Mouse (Mus musculus) T-helper 1 cell (primary cell): ENCODE results near the gene Inafm1.
"Not testable (repeated sequence)": the region's sequence is repeated elsewhere in the genome, so short reads cannot be mapped to it uniquely, and the experiment has no call there.

Source experiments
- in situ Hi-C: fragments of 300-600 bp; cut with MboI, MseI; formaldehyde crosslinking; loops from one replicate; pipeline ENCODE4 v1.15.1; 2025; ENCODE audit warnings: high pct_unique_total_duplicates

The Inafm1 gene

DNA sequence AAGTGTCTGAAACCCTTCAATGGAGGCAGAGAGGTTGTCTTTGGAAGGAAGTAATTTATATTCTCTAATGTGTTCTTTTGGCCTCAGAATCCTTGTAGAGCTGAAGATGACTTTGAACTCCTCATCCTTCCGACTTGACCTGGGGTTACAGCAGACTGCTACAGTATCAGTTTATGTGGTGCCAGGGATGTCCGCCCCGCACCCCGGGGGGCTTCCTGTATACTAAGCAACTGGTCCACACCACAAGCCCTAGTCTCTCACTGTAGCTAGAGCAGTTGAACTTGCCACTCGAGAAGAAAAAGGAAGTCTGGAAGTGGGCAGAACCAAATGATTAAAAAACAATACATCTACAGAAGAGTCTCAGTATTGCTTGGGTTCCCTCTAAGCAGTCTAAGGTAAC, 9.6 kb downstream of the Inafm1 start:
- in situ Hi-C loops, result loop anchor here (5.0 kb wide), 1 partner anchor 72 kb away; no protein-coding TSS in a partner anchor

DNA sequence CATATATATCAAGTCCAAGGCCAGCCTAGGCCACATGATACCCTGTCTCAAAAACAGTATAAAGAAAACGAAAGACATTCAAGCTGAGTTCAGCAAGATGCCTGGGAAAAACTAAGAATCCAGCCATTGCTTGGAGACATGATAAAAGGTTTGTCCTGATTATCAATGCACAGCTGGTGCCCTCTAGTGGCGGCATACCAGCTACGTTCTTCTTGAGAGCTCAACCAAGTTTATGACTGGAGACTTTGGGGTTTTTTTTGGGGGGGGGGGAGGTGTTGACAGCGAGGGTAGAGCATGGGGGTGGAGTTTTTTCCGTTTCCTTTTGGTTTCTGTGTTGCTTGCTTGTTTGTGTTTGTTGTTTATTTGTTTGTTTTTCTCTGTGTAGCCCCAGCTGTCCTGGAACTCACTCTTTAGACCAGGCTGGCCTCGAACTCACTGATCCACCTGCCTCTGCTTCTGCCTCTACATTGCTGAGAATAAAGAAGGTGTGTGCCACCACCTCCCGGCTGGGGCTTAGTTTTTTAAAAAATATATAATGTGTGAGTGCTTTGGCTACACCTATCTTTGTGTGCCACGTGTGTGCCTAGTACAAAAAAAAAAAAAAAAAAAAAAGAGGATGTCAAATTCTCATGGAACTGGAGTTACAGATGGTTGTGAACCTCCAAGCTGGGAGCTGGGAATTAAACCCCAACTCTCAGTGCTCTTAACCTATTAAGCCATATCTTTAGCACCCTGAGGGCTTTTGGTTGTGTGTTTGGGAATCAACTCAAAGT, 10.2 kb downstream of the Inafm1 start:
- in situ Hi-C loops, result loop anchor here (5.0 kb wide), 1 partner anchor 71 kb away; no protein-coding TSS in a partner anchor

DNA sequence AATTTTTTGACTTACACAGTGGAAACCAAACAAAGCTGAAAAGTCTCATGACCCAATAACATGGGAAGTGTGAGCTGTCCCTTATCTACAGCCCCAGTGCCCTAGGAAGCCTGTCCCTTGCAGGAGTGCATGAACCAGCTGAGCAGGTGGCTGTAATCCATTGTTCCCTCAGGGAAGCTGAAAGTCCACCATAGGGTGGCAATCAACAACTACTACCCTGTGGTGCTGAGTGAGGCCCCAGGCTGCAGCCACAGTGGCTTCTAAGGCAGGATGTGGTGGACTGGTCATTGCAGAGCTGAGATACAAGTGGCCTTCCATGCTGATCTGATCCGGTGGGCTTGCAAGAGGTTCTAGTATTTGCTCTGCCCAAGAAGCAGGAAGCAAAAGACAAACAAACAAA, 12.3 kb downstream of the Inafm1 start:
- in situ Hi-C loops, result loop anchor here (5.0 kb wide), 1 partner anchor 69 kb away; no protein-coding TSS in a partner anchor

DNA sequence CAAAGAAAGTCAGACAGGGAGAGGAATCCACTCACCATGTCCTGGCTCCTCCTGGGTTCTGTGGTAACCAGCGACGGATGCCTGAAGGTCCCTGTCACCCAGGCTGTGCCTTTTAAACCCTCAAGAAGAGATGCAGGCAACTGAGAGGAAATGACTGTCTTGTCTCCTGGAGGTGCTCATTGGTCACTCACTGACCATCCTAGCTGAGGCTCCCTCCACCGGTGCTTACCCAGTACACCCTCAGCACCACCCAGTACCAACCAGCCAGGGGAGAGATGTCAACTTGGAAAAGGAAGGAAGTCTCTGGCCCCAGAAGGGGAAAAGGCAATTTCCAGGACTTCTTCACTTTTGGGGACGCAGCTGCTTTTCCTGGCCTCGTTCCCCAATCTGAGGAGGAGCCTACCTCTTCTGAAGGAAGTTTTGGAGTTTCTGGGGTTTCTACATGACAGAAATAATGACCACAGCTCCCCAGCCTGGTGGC, 14.3 kb downstream of the Inafm1 start, which contains the start of gene C5ar1:
C5ar1 (minus strand) TSS at position 431 of the 481 bp plus-strand sequence.
- in situ Hi-C loops, result no loop called here

DNA sequence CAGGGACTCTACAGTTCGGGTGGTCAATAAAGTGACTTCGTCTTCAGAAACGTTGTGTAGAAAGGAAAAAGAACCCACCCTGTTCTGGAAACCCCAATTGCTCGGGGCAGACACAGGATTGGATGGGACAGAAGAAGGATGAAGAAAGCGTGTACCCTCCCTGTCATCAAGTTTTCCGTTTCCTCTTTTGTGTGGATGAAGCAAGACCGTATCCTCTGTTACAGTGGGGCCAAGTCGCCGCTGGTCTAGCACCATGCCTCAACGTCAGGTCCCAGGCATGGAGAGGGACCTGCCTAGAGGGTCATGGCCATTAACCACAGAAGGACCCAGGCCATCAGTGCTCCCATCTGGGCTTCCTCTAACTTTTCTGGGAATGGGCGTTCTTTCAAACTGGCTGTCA, 15.6 kb downstream of the Inafm1 start:
- in situ Hi-C loops, result no loop called here

DNA sequence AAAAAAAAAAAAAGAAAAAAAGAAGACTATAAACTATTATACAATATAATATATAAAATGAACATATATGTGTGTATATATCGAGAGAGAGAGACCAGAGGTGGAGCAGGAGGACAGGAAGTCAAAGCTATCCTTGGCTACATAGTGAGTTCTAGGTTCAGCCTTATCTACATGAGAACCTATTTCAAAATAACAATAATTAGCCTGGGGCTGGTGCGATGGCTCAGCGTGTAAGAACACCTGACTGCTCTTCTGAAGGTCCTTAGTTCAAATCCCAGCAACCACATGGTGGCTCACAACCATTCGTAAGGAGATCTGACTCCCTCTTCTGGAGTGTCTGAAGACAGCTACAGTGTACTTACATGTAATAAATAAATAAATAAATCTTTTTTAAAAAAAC, 17.5 kb downstream of the Inafm1 start:
- in situ Hi-C loops, result not testable (repeated sequence)

DNA sequence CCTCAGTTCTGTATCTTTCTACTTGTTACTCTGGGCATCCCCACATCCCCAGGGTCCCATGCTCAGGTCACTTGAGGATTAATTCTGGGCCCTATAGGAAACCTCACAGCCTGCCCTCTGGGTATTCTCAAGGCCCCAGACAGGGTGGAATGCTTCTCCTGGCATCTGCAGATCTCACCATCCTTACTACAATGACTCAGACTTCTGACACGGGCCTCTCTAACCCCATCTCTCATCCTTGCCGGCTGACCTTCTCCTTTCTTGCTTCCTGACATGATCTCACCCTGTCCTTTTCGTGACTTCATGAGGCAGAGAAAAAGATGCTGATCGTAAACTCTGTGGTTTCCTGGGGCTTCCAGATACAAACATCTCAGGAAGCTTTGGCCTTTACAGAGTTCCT, 19.2 kb downstream of the Inafm1 start:
- in situ Hi-C loops, result no loop called here

DNA sequence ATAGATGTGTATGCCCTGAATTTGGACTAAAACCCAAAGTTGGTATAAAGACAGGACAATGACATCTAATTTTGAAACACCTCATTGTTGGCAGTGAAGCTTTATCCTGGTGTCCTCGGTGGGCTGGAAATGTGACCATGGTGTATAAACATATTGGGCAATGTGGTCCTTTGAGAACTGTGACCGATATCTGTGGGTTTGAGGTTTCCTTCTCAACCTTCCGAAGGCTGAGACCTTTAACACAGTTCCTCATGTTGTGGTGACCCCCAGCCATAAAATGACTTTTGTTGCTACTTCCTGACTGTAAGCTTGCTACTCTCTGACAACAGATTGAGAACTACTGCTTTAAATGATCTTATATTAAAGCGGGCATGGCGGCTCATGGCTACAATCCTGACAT, 22.7 kb downstream of the Inafm1 start:
- in situ Hi-C loops, result no loop called here

DNA sequence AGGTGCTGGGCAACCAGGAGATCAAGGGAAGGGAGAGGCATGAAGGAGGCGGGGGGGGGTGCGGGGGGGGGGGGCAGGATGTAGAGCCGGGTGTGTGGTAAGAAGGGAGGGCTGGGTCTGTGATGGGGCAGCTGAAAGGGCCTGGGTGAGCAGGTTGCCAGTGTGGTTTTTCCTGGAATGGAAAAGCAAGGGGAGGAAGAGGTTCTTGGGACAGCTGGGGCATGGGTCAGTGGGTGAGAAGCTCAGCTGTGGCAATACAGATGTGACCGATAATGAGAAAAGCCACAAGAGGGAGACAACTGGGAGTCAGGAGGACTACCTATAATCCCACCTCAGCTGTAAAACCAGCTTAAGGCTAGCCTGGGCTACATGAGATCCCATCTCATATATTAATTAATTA, 27.5 kb downstream of the Inafm1 start:
- in situ Hi-C loops, result no loop called here

DNA sequence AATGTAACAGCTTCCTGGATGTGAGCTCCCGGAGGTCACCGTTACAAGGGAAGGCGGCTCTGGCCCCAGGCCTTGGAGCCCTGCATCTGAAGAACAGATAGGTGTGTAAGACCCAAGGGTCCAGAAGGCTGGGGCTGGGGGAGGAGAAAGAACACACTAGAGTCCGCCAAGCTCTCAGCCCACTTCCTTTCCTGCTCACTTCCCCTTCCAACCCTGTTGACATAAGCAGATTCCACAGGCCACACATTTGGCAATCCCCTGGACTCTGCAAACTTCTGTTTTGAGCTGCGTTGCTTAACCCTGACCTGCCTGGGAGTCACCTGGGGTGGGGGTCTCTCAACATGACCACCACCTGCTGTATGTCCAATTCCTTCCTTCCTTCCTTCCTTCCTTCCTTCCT, 29.4 kb downstream of the Inafm1 start, which contains the start of gene C5ar2:
C5ar2 (minus strand) TSS at position 88 of the 400 bp plus-strand sequence.
- in situ Hi-C loops, result no loop called here

DNA sequence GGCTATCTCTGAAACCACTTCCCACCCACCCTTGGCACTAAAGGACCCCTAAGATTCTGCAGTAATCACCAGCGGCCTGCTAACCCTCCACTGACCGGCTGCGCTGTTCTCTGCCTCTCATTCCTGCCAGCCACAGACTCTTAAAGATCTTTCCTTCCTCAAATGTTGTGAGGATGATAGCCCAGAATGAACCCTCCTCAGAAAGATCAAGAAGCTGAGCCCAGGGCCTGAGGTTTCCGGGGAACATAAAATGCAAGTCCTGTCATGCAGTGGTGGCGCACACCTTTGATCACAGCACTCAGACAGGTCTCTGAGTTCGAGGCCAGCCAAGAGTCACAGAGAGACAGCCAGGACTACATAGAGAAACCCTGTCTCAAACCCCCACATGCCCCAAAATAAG, 31.2 kb downstream of the Inafm1 start:
- in situ Hi-C loops, result no loop called here

DNA sequence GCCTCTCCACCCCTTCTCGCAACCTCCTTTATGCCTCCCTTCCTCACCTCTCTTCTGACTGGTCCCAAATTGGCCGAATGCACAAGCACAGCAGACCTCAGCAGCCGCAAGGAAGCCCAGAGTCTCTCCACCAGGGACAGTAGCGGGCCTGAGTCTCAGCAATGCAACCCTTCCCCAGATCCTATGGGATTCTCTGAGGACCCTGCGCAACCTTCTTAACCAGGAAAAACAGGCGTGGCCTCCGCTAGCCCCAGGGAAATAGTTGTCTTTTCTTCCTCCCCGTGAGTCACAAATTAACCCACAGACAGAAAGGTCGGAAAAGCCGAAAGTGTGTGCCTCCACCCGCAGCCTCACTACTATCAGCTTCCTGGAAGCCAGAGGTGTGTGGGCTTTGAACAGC, 31.6 kb downstream of the Inafm1 start:
- in situ Hi-C loops, result no loop called here

DNA sequence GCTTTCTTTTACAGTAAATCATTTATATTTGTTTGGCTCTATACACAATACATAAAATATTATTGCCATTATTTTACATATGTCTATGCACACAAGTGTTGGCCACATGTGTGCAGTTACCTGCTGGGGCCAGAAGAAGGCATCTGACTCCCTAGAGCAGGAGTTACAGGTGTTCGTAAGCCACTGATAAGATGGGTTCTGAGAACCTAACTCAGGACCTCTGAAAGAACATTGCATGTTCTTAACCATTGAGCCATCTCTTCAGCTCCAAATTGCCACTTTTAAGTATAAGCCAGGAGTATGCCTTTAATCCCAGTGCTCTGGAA, 32.5 kb downstream of the Inafm1 start:
- in situ Hi-C loops, result no loop called here

DNA sequence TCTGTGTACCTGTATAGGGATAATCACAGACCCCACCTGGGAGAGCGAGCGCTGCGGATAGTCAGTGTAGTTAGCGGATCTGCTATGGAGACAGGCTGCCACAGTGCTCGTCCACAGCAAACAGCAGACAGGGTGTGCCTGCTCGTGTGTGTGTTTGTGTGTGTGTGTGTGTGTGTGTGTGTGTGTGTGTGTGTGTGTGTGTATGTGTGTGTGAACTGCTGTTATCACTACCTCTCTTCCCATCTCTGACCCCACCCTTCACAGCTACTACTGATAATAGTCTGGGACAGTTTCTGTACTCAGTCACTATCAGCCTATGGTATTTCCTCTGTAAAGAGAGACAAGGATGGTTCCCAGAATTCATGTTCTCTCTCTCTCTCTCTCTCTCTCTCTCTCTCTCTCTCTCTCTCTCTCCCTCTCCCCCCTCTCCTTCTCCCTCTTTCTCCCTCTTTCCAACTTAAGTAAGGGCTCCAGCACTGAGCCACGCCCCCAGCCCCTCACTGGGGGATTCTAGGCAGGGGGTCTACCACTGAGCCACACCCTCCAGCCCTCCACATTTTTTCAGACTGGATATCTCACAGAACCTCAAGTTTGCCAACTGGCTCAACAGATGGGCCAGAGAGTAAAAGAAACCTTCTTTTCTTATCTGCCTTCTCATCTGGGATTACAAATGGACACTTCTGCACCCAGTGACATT, 33.0 kb downstream of the Inafm1 start:
- in situ Hi-C loops, result no loop called here

DNA sequence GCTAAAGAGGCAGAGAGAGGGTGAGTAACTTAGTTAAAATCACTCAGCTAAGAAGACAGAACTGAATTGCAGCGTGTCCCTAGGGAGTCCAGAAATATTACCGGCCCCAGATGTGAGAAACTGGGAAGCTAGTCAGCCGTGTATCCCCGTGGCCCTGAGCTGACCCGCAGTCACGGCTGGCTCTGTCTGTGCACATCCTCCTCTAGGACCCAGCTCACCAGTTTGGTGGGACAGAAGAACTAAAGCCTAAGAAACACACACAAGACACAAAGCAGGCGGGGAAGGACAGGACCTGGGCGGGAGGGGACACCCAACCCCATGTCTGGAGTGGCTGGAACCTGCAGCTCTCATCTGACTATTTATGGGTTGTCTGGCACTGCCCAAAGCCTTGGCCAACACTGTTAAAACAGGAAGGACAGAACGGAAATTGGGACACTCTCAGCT, 33.8 kb downstream of the Inafm1 start:
- in situ Hi-C loops, result no loop called here

DNA sequence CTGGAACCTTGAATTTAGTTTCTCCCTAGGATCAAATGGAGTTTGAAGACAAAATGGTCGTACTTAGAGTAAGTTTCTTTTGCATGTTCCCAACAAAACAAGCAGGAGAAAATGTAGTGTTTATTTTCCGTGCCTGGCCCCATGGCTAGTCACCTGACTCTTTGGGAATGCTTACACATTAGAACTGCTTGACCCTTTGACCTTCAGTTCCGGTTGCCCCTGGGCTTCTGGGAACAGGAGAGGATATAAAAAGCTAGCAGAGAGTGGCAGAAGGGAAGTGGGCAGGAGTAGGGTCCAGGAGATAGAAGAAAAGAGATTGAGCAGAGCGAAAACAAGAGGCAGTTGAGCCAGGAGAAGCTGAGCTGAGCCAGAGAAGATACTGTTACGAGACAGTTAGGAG, 43.5 kb downstream of the Inafm1 start:
- in situ Hi-C loops, result no loop called here
